Mouse (Mus musculus): ENCODE measurements around the gene Dera.

The Dera gene

GRCm38 (mm10) chr6:137901255-137901654 is 146.9 kb downstream of the Dera start:
- no peak for DNase-seq

Measured in thymus, postnatal 4 days (tissue).